Mouse (Mus musculus) brain, embryonic 14.5 days (tissue): ENCODE results near the gene Plrg1. TPM values are rescaled to one million over a fixed set of nuclear protein-coding genes. Genes with fewer than 3 reads are reported as not detected.
A peak's percentile ranks its signal among the peaks of the same experiment; 100 is the strongest.

Experiments
- DNase-seq: peaks from one replicate; pipeline ENCODE4 v3.0.0-alpha.2; 2011; ENCODE audit warnings: low read depth
- CTCF ChIP-seq: fragments of 200-500 bp; IDR thresholded peaks from 2 replicates; pipeline ENCODE4 v1.5.1; 2012; ENCODE audit warnings: inconsistent platforms, mild to moderate bottlenecking, moderate library complexity, borderline replicate concordance; ENCODE audit not compliant: insufficient read depth, insufficient read length; ENCODE audit errors: extremely low read depth
- POLR2A ChIP-seq: fragments of 200-500 bp; IDR thresholded peaks from 2 replicates; pipeline ENCODE4 v1.6.1; 2012; ENCODE audit warnings: mild to moderate bottlenecking, inconsistent platforms, borderline replicate concordance; ENCODE audit not compliant: poor library complexity, insufficient read depth, insufficient read length, severe bottlenecking; ENCODE audit errors: extremely low read depth
- polyA plus RNA-seq: library from polyadenylated mRNA; depleted of rRNA; stranded (reverse); fragments of >200 nt; gene quantifications from 2 replicates; pipeline ENCODE4 v1.2.3, GENCODE M21; 2012

Plrg1 gene
- polyA plus RNA-seq, 1 experiment, result 87.6 TPM

- TF ChIP-seq POLR2A (no peak), CTCF (no peak)
These were observed 1.7 kb downstream of the Plrg1 start for GRCm38 (mm10) chr3:83057046-83057445.

GRCm38 (mm10) chr3:83067920-83068319 lies 12.6 kb downstream of the Plrg1 start:
- DNase-seq, result no peak
- TF ChIP-seq POLR2A, result no peak
- TF ChIP-seq CTCF, result no peak

More at GRCm38 (mm10) chr3:83057046-83057445, 1.7 kb downstream of the Plrg1 start:
- no peak for DNase-seq

GRCm38 (mm10) chr3:83068869-83069268 lies 13.5 kb downstream of the Plrg1 start:
- TF ChIP-seq POLR2A, result no peak
- no peak for TF ChIP-seq CTCF
- no peak for DNase-seq

GRCm38 (mm10) chr3:83070231-83070630 lies 14.9 kb downstream of the Plrg1 start:
- no peak for DNase-seq
- TF ChIP-seq POLR2A (no peak), CTCF (no peak)

GRCm38 (mm10) chr3:83076563-83076962 lies 21.2 kb downstream of the Plrg1 start:
- TF ChIP-seq POLR2A, result no peak
- no peak for TF ChIP-seq CTCF
- peak; percentile 66 for DNase-seq

GRCm38 (mm10) chr3:83080567-83081055 lies 25.3 kb downstream of the Plrg1 start:
- TF ChIP-seq POLR2A (no peak), CTCF (peak; percentile 81; the same call in 1 of the 2 replicates)

GRCm38 (mm10) chr3:83097586-83097985 lies 42.3 kb downstream of the Plrg1 start:
- TF ChIP-seq POLR2A (no peak), CTCF (no peak)
- peak; percentile 73 for DNase-seq

More at GRCm38 (mm10) chr3:83080567-83081055, 25.3 kb downstream of the Plrg1 start:
- peak; percentile 80 for DNase-seq

- TF ChIP-seq POLR2A (no peak), CTCF (no peak)
- peak; percentile 93 for DNase-seq
These were observed 43.3 kb downstream of the Plrg1 start for GRCm38 (mm10) chr3:83098546-83099034.

GRCm38 (mm10) chr3:83099139-83099538 lies 43.8 kb downstream of the Plrg1 start:
- no peak for DNase-seq
- TF ChIP-seq POLR2A, result no peak
- TF ChIP-seq CTCF, result no peak

GRCm38 (mm10) chr3:83099651-83100050 lies 44.3 kb downstream of the Plrg1 start:
- no peak for TF ChIP-seq CTCF
- DNase-seq, result peak; percentile 19

- no peak for TF ChIP-seq CTCF
- TF ChIP-seq POLR2A, result no peak
These were observed 47.0 kb downstream of the Plrg1 start for GRCm38 (mm10) chr3:83102286-83102685.

GRCm38 (mm10) chr3:83110163-83110562 lies 54.8 kb downstream of the Plrg1 start:
- DNase-seq, result peak; percentile 78
- TF ChIP-seq POLR2A (no peak), CTCF (peak; percentile 67; the same call in 1 of the 2 replicates)

More at GRCm38 (mm10) chr3:83102286-83102685, 47.0 kb downstream of the Plrg1 start:
- no peak for DNase-seq

GRCm38 (mm10) chr3:83111485-83112261 lies 56.4 kb downstream of the Plrg1 start:
- TF ChIP-seq CTCF (no peak), POLR2A (no peak)
- no peak for DNase-seq
